Mouse (Mus musculus) liver, adult 2 months (tissue): Measurements from ENCODE around the gene Cux1. TPM values are rescaled to one million over a fixed set of nuclear protein-coding genes. Genes with fewer than 3 reads are reported as not detected.

ENCODE experiments used
- DNase-seq: peaks from one replicate; pipeline ENCODE4 v3.0.0-alpha.2; 2011; ENCODE audit warnings: low read depth, low spot score; ENCODE audit errors: extremely low read depth
- H3K27ac ChIP-seq: fragments of 200-500 bp; replicated peaks from 2 replicates; pipeline ENCODE4 v1.5.1; 2012; ENCODE audit warnings: low read depth, mild to moderate bottlenecking, control low read depth, inconsistent platforms, low read length; ENCODE audit not compliant: insufficient read depth
- H3K27me3 ChIP-seq: fragments of 200-500 bp; 2 replicates; pipeline ENCODE4 v1.6.1; 2012; ENCODE audit warnings: mild to moderate bottlenecking, moderate library complexity, low read length, inconsistent platforms; ENCODE audit not compliant: control insufficient read depth, insufficient read depth
- H3K36me3 ChIP-seq: fragments of 200-500 bp; 2 replicates; pipeline ENCODE4 v1.6.1; 2012; ENCODE audit warnings: low read length, inconsistent platforms; ENCODE audit not compliant: control insufficient read depth, insufficient read depth
- H3K4me1 ChIP-seq: fragments of 200-500 bp; 2 replicates; pipeline ENCODE4 v1.6.1; 2011; ENCODE audit warnings: low read length; ENCODE audit not compliant: control insufficient read depth, insufficient read depth
- H3K4me3 ChIP-seq: fragments of 200-500 bp; 2 replicates; pipeline ENCODE4 v1.5.1; 2011; ENCODE audit warnings: low read depth, mild to moderate bottlenecking, control low read depth, low read length, moderate library complexity; ENCODE audit not compliant: insufficient read depth
- H3K79me2 ChIP-seq: fragments of 200-500 bp; 2 replicates; pipeline ENCODE4 v1.6.1; 2012; ENCODE audit warnings: inconsistent platforms, mild to moderate bottlenecking, low read length, moderate library complexity; ENCODE audit not compliant: control insufficient read depth, insufficient read depth
- H3K9ac ChIP-seq: fragments of 200-500 bp; 2 replicates; pipeline ENCODE4 v1.6.1; 2012; ENCODE audit warnings: low read depth, mild to moderate bottlenecking, control low read depth, inconsistent platforms, low read length
- CTCF ChIP-seq: fragments of 200-500 bp; IDR thresholded peaks from 2 replicates; pipeline ENCODE4 v1.5.1; 2011; ENCODE audit warnings: low read depth, low read length, control low read depth
- POLR2A ChIP-seq: fragments of 200-500 bp; IDR thresholded peaks from 2 replicates; pipeline ENCODE4 v1.6.1; 2011; ENCODE audit warnings: low read length, control low read depth; ENCODE audit not compliant: insufficient read depth; ENCODE audit errors: extremely low read depth
- WGBS: fragments of 180-500 bp; shearing (Covaris S2); methylation state at CpG from one replicate; pipeline ENCODE4 v1.1.7; 2018; 5-methylcytosine and 5-hydroxymethylcytosine counted together
- polyA plus RNA-seq: library from polyadenylated mRNA; depleted of rRNA; stranded (reverse); fragments of >200 nt; gene quantifications from 2 replicates; pipeline ENCODE4 v1.2.3, GENCODE M21; 2012
- total RNA-seq: library from RNA; depleted of rRNA; stranded (reverse); fragments of >200 nt; gene quantifications from 2 replicates; pipeline ENCODE4 v1.2.3, GENCODE M21; 2014

The Cux1 gene
- total and polyA plus RNA-seq, 2 experiments = 11.6 to 12.6 TPM

DNA sequence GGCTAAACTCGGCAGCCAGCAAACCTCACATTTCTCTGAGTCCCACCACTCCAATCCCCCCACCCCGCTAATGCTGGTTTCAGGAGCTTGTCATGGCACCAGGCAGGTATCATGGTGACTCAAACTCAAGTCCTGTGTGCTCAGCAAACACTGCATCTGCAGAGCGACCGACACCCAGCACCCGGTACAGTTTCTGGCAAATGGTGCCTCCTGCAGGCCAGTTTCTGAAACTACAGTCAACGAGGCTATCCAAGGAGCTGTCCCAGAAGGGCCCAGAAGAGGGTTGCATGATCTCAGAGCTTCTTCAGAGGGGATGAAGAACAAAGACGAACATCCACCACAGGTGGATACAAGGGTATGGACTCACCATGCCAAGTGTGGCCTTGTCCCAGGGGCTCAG lies 316.3 kb downstream of the Cux1 start:
- H3K36me3 ChIP-seq = no peaks in the 10 kb centered on the region
- WGBS = 43% methylated on average over 7 of the region's 7 CpGs
- H3K4me1 ChIP-seq = peaks cover 5% of the 10 kb centered on the region
- H3K27me3 ChIP-seq = no peaks in the 10 kb centered on the region
- DNase-seq = peak; percentile 25
- peak; percentile 80 for TF ChIP-seq CTCF
- TF ChIP-seq POLR2A = no peak
- no peak overlapping the region for H3K27ac ChIP-seq
- H3K4me3 ChIP-seq = no peak overlapping the region
- H3K9ac ChIP-seq = no peak overlapping the region
- no peaks in the 10 kb centered on the region for H3K79me2 ChIP-seq

DNA sequence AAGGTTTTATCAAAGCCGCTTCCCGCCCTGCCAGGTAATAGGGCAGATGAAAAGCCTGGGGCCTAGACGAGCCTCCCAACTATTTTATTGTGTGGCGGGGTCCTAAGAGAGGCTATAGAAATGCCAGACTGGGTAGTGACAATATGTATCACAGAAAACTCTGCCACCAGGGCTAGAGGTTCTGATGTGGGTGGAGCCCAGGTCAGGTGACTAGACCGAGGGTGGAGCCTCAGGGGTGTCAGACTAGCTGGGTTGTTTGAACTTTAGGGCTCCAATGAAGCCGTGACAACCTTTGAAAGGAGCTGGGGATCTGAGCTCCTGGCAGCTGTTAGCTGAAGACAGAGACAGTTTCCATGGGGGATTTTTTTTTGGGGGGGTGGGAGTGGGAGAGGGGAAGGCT lies 318.8 kb downstream of the Cux1 start:
- TF ChIP-seq POLR2A = no peak
- TF ChIP-seq CTCF = no peak
- Histone ChIP-seq H3K36me3 (no peaks in the 10 kb centered on the region), H3K79me2 (no peaks in the 10 kb centered on the region; the same call in 1 of the 2 replicates), H3K27ac (no peak overlapping the region), H3K4me3 (no peak overlapping the region), H3K9ac (no peak overlapping the region), H3K27me3 (no peaks in the 10 kb centered on the region), H3K4me1 (peaks cover 14% of the 10 kb centered on the region)
- 75% methylated on average over 6 of the region's 6 CpGs for WGBS
- peak; percentile 9 for DNase-seq

- Histone ChIP-seq H3K4me1 (peaks cover 14% of the 10 kb centered on the region), H3K36me3 (no peaks in the 10 kb centered on the region), H3K27ac (peak within 1 kb of the TSS; percentile 55), H3K79me2 (no peaks in the 10 kb centered on the region; the same call in 1 of the 2 replicates), H3K4me3 (peak within 1 kb of the TSS; percentile 76; the same call in 1 of the 2 replicates), H3K9ac (no peak within 1 kb of the TSS), H3K27me3 (no peaks in the 10 kb centered on the region)
- TF ChIP-seq POLR2A (no peak), CTCF (no peak)
- 81% methylated on average over 2 of the region's 2 CpGs for WGBS
- DNase-seq = peak; percentile 13
Observed at GRCm38 (mm10) chr5:136246452-136246838, 320.8 kb downstream of the Cux1 start, which contains the start of gene Sh2b2. Gene Sh2b2 (minus strand): TSS chr5:136246556.

- peak overlapping the region; percentile 55 for H3K27ac ChIP-seq
- no peaks in the 10 kb centered on the region; the same call in 1 of the 2 replicates for H3K79me2 ChIP-seq
- no peaks in the 10 kb centered on the region for H3K36me3 ChIP-seq
- peak overlapping the region; percentile 76; the same call in 1 of the 2 replicates for H3K4me3 ChIP-seq
- WGBS = 8% methylated on average over 15 of the region's 15 CpGs
- DNase-seq = peak; percentile 57
- H3K27me3 ChIP-seq = no peaks in the 10 kb centered on the region
- H3K4me1 ChIP-seq = peaks cover 14% of the 10 kb centered on the region
- TF ChIP-seq POLR2A (no peak), CTCF (no peak)
- no peak overlapping the region for H3K9ac ChIP-seq
Observed at GRCm38 (mm10) chr5:136245541-136246451, 321.5 kb downstream of the Cux1 start.

DNA sequence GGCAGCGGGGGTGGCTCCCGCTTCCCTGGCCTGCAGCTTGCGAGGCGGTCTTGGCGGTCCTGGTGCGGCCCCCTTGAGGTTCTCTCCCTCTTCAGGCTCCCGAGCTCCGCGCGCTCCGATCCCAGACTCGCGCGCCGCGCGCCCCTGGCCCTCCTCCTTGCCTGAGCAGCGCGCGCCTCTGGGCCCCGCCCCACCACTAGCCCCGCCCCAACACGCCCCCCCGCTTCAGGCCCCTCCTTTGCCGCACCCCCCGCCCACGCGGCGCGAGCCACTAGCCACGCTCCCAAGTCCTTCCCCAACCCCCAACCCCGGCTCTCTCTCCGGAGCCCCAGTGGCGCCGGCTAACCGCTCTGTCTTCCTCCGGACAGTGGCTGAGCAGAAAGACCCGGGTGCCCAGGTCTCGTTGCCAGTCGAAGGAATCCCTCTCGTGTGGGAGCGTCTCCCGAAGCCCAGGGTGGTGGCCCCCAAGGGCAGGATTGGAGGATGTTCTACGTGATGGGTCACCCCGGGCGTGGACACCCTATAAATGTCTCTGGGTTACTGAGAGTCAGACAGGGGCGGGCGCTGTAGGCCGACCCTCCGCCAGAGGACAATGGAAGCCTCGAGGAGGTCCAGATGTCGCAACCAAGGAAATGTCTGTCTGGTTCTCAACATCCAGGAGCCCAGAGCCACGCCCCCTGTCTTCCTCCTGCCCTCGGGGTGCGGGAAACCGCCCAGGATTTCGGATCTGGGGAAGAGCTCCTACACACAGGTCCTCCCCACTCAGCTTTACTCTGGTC lies 322.3 kb downstream of the Cux1 start:
- DNase-seq = peak; percentile 54
- WGBS = under 1% methylated on average over 55 of the region's 57 CpGs
- H3K4me1 ChIP-seq = peaks cover 14% of the 10 kb centered on the region

More for the DNA sequence above, 322.3 kb downstream of the Cux1 start:
- no peaks in the 10 kb centered on the region for H3K27me3 ChIP-seq
- no peaks in the 10 kb centered on the region for H3K36me3 ChIP-seq
- peak overlapping the region; percentile 80 for H3K9ac ChIP-seq
- peak overlapping the region; percentile 55 for H3K27ac ChIP-seq
- TF ChIP-seq CTCF (no peak), POLR2A (peak; percentile 51; the same call in 1 of the 2 replicates)
- H3K4me3 ChIP-seq = peak overlapping the region; percentile 76
- no peaks in the 10 kb centered on the region; the same call in 1 of the 2 replicates for H3K79me2 ChIP-seq
